Mouse (Mus musculus) small intestine, adult 2 months (tissue): ENCODE data around the gene Ehd1. TPM values are rescaled to one million over a fixed set of nuclear protein-coding genes. Genes with fewer than 3 reads are reported as not detected.

Source experiments
- H3K27ac ChIP-seq: fragments of 200-500 bp; 2 replicates; pipeline ENCODE4 v1.5.1; 2012; ENCODE audit warnings: low read depth, low read length, control low read depth, inconsistent platforms; ENCODE audit not compliant: insufficient read depth
- H3K27me3 ChIP-seq: fragments of 200-500 bp; 2 replicates; pipeline ENCODE4 v1.6.1; 2012; ENCODE audit warnings: mild to moderate bottlenecking, moderate library complexity, low read length, inconsistent platforms; ENCODE audit not compliant: control insufficient read depth, insufficient read depth
- H3K36me3 ChIP-seq: fragments of 200-500 bp; 2 replicates; pipeline ENCODE4 v1.6.1; 2012; ENCODE audit warnings: mild to moderate bottlenecking, low read length, control low read depth, inconsistent platforms; ENCODE audit not compliant: control insufficient read depth, insufficient read depth
- H3K4me1 ChIP-seq: fragments of 200-500 bp; 2 replicates; pipeline ENCODE4 v1.6.1; 2012; ENCODE audit warnings: low read length, inconsistent platforms, mixed read lengths; ENCODE audit not compliant: control insufficient read depth, insufficient read depth, insufficient read length
- H3K4me3 ChIP-seq: fragments of 200-500 bp; 2 replicates; pipeline ENCODE4 v1.5.1; 2012; ENCODE audit warnings: low read depth, mild to moderate bottlenecking, control low read depth, inconsistent platforms, low read length, moderate library complexity
- CTCF ChIP-seq: fragments of 200-500 bp; IDR thresholded peaks from 2 replicates; pipeline ENCODE4 v1.5.1; 2012; ENCODE audit warnings: low read depth, mild to moderate bottlenecking, control low read depth, inconsistent platforms, low read length, moderate library complexity, mixed read lengths; ENCODE audit not compliant: insufficient replicate concordance, insufficient read length; ENCODE audit errors: extremely low read depth
- POLR2A ChIP-seq: fragments of 200-500 bp; IDR thresholded peaks from 2 replicates; pipeline ENCODE4 v1.6.1; 2012; ENCODE audit warnings: low read depth, mild to moderate bottlenecking, control low read depth, inconsistent platforms, low read length, moderate library complexity
- WGBS: fragments of 180-500 bp; shearing (Covaris S2); methylation state at CpG from one replicate; pipeline ENCODE4 v1.1.7; 2018; 5-methylcytosine and 5-hydroxymethylcytosine counted together
- polyA plus RNA-seq: library from polyadenylated mRNA; depleted of rRNA; stranded (reverse); fragments of >200 nt; gene quantifications from 2 replicates; pipeline ENCODE4 v1.2.3, GENCODE M21; 2012

Ehd1 gene
- polyA plus RNA-seq, 1 experiment: 714 TPM

DNA sequence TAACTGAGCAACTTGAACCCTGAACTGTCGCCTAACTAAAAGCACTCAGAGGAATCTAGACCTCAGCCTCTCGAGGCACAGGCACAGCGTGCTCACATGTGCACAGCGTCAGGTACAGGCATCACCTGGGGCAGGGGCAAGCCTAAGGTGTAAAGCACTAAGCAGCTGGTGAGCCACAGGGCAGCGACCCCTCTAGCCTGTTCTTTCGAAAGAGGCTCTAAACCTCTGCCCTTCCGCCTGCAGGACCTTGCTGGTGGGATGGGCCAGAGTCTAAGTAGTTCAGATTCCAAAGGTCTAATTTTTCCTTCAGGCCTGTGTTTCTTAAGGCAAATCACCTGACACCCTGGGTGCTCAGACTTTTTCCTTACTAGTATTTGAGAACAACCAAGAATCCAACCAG is 4.5 kb upstream of the Ehd1 start:
- H3K4me3 ChIP-seq: no peak overlapping the region
- H3K27ac ChIP-seq: peak overlapping the region; percentile 92
- peaks cover 40% of the 10 kb centered on the region for H3K4me1 ChIP-seq
- 33% methylated on average over 7 of the region's 7 CpGs for WGBS
- TF ChIP-seq POLR2A (no peak), CTCF (no peak)
- H3K36me3 ChIP-seq: no peaks in the 10 kb centered on the region
- H3K27me3 ChIP-seq: no peaks in the 10 kb centered on the region

- peaks cover 40% of the 10 kb centered on the region for H3K4me1 ChIP-seq
- TF ChIP-seq POLR2A (no peak), CTCF (no peak)
- H3K27me3 ChIP-seq: no peaks in the 10 kb centered on the region
- H3K36me3 ChIP-seq: no peaks in the 10 kb centered on the region
- 52% methylated on average over 4 of the region's 4 CpGs for WGBS
- peak overlapping the region; percentile 77 for H3K27ac ChIP-seq
- H3K4me3 ChIP-seq: no peak overlapping the region
Measured at GRCm38 (mm10) chr19:6272738-6273137, 3.8 kb upstream of the Ehd1 start.

DNA sequence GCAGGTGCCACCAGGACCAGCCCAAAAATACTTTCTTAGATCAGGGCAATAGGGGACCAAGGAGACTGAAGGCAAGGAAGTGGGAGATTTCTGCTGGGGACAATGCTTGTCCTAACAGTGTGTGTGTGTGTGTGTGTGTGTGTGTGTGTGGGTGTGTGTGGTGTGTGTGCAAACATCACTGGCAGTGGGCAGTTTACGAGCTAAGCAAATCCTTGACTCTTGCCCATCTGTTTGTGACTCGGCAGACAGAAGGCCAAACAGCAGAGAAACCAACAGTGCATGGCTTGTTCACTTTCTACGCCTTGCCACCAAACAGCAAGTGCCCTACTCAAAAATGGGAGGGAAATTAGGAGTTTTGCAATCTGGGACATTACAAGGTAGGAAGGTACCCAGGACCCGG is 2.9 kb upstream of the Ehd1 start:
- TF ChIP-seq POLR2A (no peak), CTCF (no peak)
- whole genome bisulfite sequencing: 62% methylated on average over 4 of the region's 4 CpGs
- H3K4me1 ChIP-seq: peaks cover 42% of the 10 kb centered on the region
- peak overlapping the region; percentile 27 for H3K27ac ChIP-seq
- H3K36me3 ChIP-seq: no peaks in the 10 kb centered on the region
- no peak overlapping the region for H3K4me3 ChIP-seq
- H3K27me3 ChIP-seq: no peaks in the 10 kb centered on the region

GRCm38 (mm10) chr19:6273998-6274608 is 2.4 kb upstream of the Ehd1 start:
- Histone ChIP-seq H3K4me3 (no peak overlapping the region), H3K27me3 (no peaks in the 10 kb centered on the region), H3K36me3 (0 out of 2 replicates have a peak, but pooled peaks cover 3% of the 10 kb centered on the region), H3K27ac (peak overlapping the region; percentile 27), H3K4me1 (peaks cover 46% of the 10 kb centered on the region)
- WGBS: 89% methylated on average over 13 of the region's 13 CpGs
- no peak for TF ChIP-seq POLR2A
- no peak for TF ChIP-seq CTCF

DNA sequence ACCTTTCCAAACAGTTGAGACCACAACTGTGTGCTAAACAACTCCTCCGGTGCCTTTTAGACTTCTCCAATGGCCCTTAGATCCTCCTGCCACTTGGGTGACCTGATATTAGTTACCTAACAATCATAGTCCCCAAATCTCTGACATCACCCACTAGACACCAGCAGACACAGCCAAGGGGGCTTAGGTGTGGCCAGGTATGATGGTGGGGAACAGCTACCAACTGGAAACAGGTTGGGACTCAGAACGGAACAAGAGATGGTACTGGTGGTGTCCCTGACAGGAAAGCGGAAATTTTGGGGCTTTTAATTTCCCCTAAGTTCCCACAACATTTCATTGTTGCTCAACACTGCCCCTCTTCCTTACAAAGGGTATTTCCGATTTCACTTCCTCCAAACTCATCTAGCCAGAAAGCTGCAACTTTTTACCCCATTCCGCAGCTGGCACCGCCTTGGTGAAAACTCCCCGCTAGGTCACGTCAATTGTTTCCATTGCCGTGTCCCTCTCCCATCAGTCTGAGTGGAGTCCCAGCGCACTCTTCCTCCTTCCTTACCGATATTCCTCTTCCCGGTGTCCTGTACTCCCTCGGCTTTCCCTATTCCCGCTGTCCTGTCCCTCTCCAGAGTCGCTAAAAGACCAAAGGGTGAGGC is 660 bp upstream of the Ehd1 start:
- 4% methylated on average over 15 of the region's 15 CpGs for WGBS
- Histone ChIP-seq H3K4me3 (peak overlapping the region; percentile 91), H3K27ac (peak overlapping the region; percentile 84), H3K4me1 (peaks cover 44% of the 10 kb centered on the region), H3K27me3 (no peaks in the 10 kb centered on the region), H3K36me3 (peaks cover 16% of the 10 kb centered on the region)
- TF ChIP-seq CTCF: no peak

DNA sequence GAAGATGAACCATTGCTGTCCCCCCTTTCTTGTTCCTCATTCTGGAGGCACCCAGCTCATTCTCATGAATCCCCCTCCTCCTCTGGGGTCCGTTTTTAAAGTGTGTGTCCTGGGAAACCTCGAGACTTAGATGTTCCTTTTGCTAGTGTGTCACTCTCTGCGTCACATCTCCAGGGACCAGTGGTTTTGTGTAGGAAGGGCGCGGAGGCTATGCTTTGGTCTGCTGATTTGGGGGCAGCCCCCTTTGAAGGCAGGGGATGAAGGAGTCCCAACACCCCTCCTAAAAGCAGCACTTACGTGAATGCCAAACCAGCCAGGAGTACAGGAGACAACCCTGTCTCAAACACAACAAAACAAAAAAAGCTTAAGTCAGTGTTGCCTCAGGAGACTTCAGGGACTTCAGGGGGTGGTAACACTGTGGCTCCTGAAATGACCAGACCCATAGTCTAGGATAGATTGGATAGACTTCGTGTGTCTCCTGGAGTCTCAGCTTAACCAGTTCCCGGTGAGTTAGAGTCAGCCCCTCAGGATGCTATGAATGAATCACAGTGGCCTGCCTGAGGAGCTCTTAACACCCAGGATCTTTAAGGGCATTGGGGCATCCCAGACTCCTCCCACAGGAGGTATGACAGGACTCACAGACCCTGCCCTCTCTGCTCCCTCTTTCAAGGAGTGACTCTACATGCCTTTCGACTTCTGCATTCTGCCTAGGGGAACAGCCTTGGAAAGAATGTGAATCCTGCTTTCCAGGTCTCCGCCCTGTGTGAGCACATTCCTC is 1.3 kb downstream of the Ehd1 start:
- Histone ChIP-seq H3K4me3 (peak overlapping the region; percentile 91), H3K27ac (peak overlapping the region; percentile 88), H3K27me3 (no peaks in the 10 kb centered on the region), H3K36me3 (peaks cover 34% of the 10 kb centered on the region), H3K4me1 (peaks cover 33% of the 10 kb centered on the region)
- 6% methylated on average over 10 of the region's 10 CpGs for WGBS
- peak; percentile 58; the same call in 1 of the 2 replicates for TF ChIP-seq POLR2A
- no peak for TF ChIP-seq CTCF

DNA sequence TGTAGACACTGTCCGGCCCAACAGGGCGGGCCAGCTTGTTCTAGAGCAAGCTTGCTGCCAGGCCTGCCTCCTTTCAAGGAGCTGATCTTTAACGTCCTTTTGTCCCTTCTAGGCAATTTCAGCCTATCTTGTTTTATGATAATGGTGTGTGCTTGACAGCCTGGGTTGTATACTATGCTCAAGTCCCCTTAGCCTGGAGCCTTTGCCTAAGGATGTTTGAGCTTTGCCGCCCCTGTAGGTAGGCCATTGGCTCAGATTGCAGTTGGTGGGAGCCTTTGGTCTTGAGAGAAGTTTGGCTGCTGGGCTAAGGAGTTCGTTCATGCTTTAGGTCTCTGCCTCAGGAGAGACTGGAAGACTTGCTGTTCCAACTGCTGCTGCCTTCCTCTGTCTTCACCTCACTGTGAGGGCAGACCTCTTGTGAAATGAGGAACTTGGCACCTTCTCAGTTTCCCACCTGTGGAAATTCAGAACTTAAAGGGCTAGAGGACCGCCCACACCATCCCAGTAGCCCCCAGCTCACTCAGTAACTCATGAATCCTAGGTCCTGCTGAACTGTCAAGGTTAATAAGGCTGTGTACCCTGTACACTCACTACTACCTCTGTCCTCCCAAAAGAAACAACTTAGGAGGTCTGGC is 2.0 kb downstream of the Ehd1 start:
- Histone ChIP-seq H3K4me1 (peaks cover 27% of the 10 kb centered on the region), H3K27me3 (no peaks in the 10 kb centered on the region), H3K4me3 (peak overlapping the region; percentile 91), H3K36me3 (peaks cover 40% of the 10 kb centered on the region), H3K27ac (peak overlapping the region; percentile 88)
- no peak; the same call in 1 of the 2 replicates for TF ChIP-seq POLR2A
- TF ChIP-seq CTCF: no peak
- WGBS: 18% methylated on average over 6 of the region's 6 CpGs
